Mouse (Mus musculus): Measurements from ENCODE around the gene Pced1b.

GRCm38 (mm10) chr15:97285665-97286212, 38.8 kb downstream of the Pced1b start:
- TF ChIP-seq CTCF (IDR thresholded peaks at IDR 0.05; ENCODE audit: low read depth) (no peak), EP300 (IDR thresholded peaks at IDR 0.05; ENCODE audit: low read depth) (no peak)
